Mouse (Mus musculus) small intestine, adult 2 months (tissue): ENCODE measurements at regions not wholly inside any gene's neighbourhood (a gene's known extent, or its start where the extent isn't known, plus 50 kb on each side); places are given as distances from the start of the nearest gene placed in this dataset.

Source experiments
- CTCF ChIP-seq: fragments of 200-500 bp; IDR thresholded peaks from 2 replicates; pipeline ENCODE4 v1.5.1; 2012; ENCODE audit warnings: low read depth, mild to moderate bottlenecking, control low read depth, inconsistent platforms, low read length, moderate library complexity, mixed read lengths; ENCODE audit not compliant: insufficient replicate concordance, insufficient read length; ENCODE audit errors: extremely low read depth
- POLR2A ChIP-seq: fragments of 200-500 bp; IDR thresholded peaks from 2 replicates; pipeline ENCODE4 v1.6.1; 2012; ENCODE audit warnings: low read depth, mild to moderate bottlenecking, control low read depth, inconsistent platforms, low read length, moderate library complexity

- no peak for TF ChIP-seq CTCF
- no peak for TF ChIP-seq POLR2A
Measured at GRCm38 (mm10) chr7:83036397-83036796, 169.3 kb downstream of the Mex3b start.
